Mouse (Mus musculus) hindbrain, embryonic 16.5 days (tissue): ENCODE measurements around the gene Olfr652. TPM values are rescaled to one million over a fixed set of nuclear protein-coding genes. Genes with fewer than 3 reads are reported as not detected.

Source experiments
- ATAC-seq: fragments of 200-750 bp; cut with Nextera tagmentation; 2 replicates; pipeline ENCODE4 v1.8.0; 2017; ENCODE audit warnings: moderate TSS enrichment, moderate library complexity
- H3K27ac ChIP-seq: fragments of 300-500 bp; sonication (generic); 2 replicates; pipeline ENCODE4 v1.5.1; 2014; ENCODE audit warnings: low read depth, mild to moderate bottlenecking, control low read depth, low read length, moderate library complexity
- H3K27me3 ChIP-seq: fragments of 300-500 bp; sonication (generic); replicated peaks from 2 replicates; pipeline ENCODE4 v1.6.1; 2014; ENCODE audit warnings: low read length; ENCODE audit not compliant: control insufficient read depth, insufficient read depth
- H3K36me3 ChIP-seq: fragments of 300-500 bp; sonication (generic); 2 replicates; pipeline ENCODE4 v1.6.1; 2014; ENCODE audit warnings: mild to moderate bottlenecking, low read length, moderate library complexity, mixed read lengths; ENCODE audit not compliant: control insufficient read depth, insufficient read depth
- H3K4me1 ChIP-seq: fragments of 300-500 bp; sonication (generic); 2 replicates; pipeline ENCODE4 v1.6.1; 2014; ENCODE audit warnings: low read depth, low read length; ENCODE audit not compliant: control insufficient read depth, insufficient read depth
- H3K4me2 ChIP-seq: fragments of 300-500 bp; sonication (generic); 2 replicates; pipeline ENCODE4 v1.6.1; 2014; ENCODE audit warnings: mild to moderate bottlenecking, low read length, control low read depth, moderate library complexity
- H3K4me3 ChIP-seq: fragments of 300-500 bp; sonication (generic); 2 replicates; pipeline ENCODE4 v1.5.1; 2014; ENCODE audit warnings: mild to moderate bottlenecking, low read length, control low read depth, moderate library complexity
- H3K9ac ChIP-seq: fragments of 300-500 bp; sonication (generic); 2 replicates; pipeline ENCODE4 v1.6.1; 2014; ENCODE audit warnings: low read depth, mild to moderate bottlenecking, control low read depth, low read length, moderate library complexity
- H3K9me3 ChIP-seq: fragments of 300-500 bp; sonication (generic); 2 replicates; pipeline ENCODE4 v1.6.1; 2014; ENCODE audit warnings: mild to moderate bottlenecking, low read length, moderate library complexity; ENCODE audit not compliant: control insufficient read depth
- WGBS: fragments of 180-500 bp; shearing (Covaris S2); extraction: QIAGEN DNeasy Blood & Tissue Kit; methylation state at CpG from one replicate; pipeline ENCODE4 v1.1.7; 2014; 5-methylcytosine and 5-hydroxymethylcytosine counted together
- polyA plus RNA-seq: library from polyadenylated mRNA; unstranded; fragments of >200 nt; fragmentation: Nextera tagmentation; extraction: Ambion mirVana; gene quantifications from 2 replicates; pipeline ENCODE4 v1.2.1, GENCODE M21; 2015

Gene Olfr652
- polyA plus RNA-seq, 1 experiment from 2014 or later = 0.08 TPM

- ATAC-seq = no peak
- no peak overlapping the region for H3K4me2 ChIP-seq
- no peak overlapping the region for H3K27ac ChIP-seq
- H3K4me3 ChIP-seq = no peak overlapping the region
- no peak overlapping the region for H3K9ac ChIP-seq
- H3K36me3 ChIP-seq = no peaks in the 10 kb centered on the region
- H3K27me3 ChIP-seq = no peaks in the 10 kb centered on the region
- no peaks in the 10 kb centered on the region for H3K4me1 ChIP-seq
- H3K9me3 ChIP-seq = no peaks in the 10 kb centered on the region
Measured at GRCm38 (mm10) chr7:104604727-104605126, 44.0 kb downstream of the Olfr652 start.

GRCm38 (mm10) chr7:104613655-104614054 is 53.0 kb downstream of the Olfr652 start, which contains the start of gene Olfr656:
Olfr656 (plus strand) TSS chr7:104613955.
- H3K9me3 ChIP-seq = no peaks in the 10 kb centered on the region
- H3K4me1 ChIP-seq = no peaks in the 10 kb centered on the region
- no peak within 1 kb of the TSS for H3K27ac ChIP-seq
- 78% methylated on average over 4 of the region's 4 CpGs for WGBS
- H3K4me3 ChIP-seq = no peak within 1 kb of the TSS
- no peak within 1 kb of the TSS for H3K4me2 ChIP-seq
- no peak for ATAC-seq
- H3K9ac ChIP-seq = no peak within 1 kb of the TSS
- H3K36me3 ChIP-seq = no peaks in the 10 kb centered on the region
- H3K27me3 ChIP-seq = no peaks in the 10 kb centered on the region

Other genes starting within 250 kb of the Olfr652 start
- gene Trim12a, start 245.4 kb upstream of the Olfr652 start, polyA plus RNA-seq = 1.7 and 2.1 TPM in 2 replicates
- gene Trim34b, start 231.4 kb upstream of the Olfr652 start, polyA plus RNA-seq = not detected in 2 replicates
- 1.2 and 1.4 TPM in 2 replicates for gene Trim12c, start 207.5 kb upstream of the Olfr652 start, polyA plus RNA-seq
- gene Trim30b, start 191.0 kb upstream of the Olfr652 start, polyA plus RNA-seq = not detected in 2 replicates
- 0.09 and 0.14 TPM in 2 replicates for gene Trim30c, start 160.1 kb upstream of the Olfr652 start, polyA plus RNA-seq
- 0.48 and 0.61 TPM in 2 replicates for gene Trim30a, start 95.7 kb upstream of the Olfr652 start, polyA plus RNA-seq
- gene Trim30d, start 53.1 kb upstream of the Olfr652 start, polyA plus RNA-seq = 0.31 and 0.70 TPM in 2 replicates
- gene Olfr651, start 10.8 kb upstream of the Olfr652 start, polyA plus RNA-seq = not detected in 2 replicates
- 0.05 TPM in 1 of 2 replicates, not detected in the other for gene Olfr653, start 16.4 kb downstream of the Olfr652 start, polyA plus RNA-seq
- gene Olfr654, start 26.1 kb downstream of the Olfr652 start, polyA plus RNA-seq = not detected in 2 replicates
- gene Olfr655, start 40.9 kb downstream of the Olfr652 start, polyA plus RNA-seq = not detected in 2 replicates
- not detected in 2 replicates for gene Olfr656, start 53.1 kb downstream of the Olfr652 start, polyA plus RNA-seq
- gene Olfr657, start 63.9 kb downstream of the Olfr652 start, polyA plus RNA-seq = not detected in 2 replicates
- gene Olfr658, start 86.4 kb downstream of the Olfr652 start, polyA plus RNA-seq = 0.16 and 0.25 TPM in 2 replicates
- not detected in 2 replicates for gene Olfr659, start 105.9 kb downstream of the Olfr652 start, polyA plus RNA-seq
- not detected in 2 replicates for gene Olfr661, start 125.6 kb downstream of the Olfr652 start, polyA plus RNA-seq
- not detected in 2 replicates for gene Usp17le, start 216.6 kb downstream of the Olfr652 start, polyA plus RNA-seq